Mouse (Mus musculus): Measurements from ENCODE around the gene Hat1. TPM values are rescaled to one million over a fixed set of nuclear protein-coding genes. Genes with fewer than 3 reads are reported as not detected.
"Not testable (repeated sequence)": the region's sequence is repeated elsewhere in the genome, so short reads cannot be mapped to it uniquely, and the experiment has no call there.

The Hat1 gene
- polyA plus RNA-seq (2012; rRNA removed) = 6.1 and 6.3 TPM in 2 replicates

DNA sequence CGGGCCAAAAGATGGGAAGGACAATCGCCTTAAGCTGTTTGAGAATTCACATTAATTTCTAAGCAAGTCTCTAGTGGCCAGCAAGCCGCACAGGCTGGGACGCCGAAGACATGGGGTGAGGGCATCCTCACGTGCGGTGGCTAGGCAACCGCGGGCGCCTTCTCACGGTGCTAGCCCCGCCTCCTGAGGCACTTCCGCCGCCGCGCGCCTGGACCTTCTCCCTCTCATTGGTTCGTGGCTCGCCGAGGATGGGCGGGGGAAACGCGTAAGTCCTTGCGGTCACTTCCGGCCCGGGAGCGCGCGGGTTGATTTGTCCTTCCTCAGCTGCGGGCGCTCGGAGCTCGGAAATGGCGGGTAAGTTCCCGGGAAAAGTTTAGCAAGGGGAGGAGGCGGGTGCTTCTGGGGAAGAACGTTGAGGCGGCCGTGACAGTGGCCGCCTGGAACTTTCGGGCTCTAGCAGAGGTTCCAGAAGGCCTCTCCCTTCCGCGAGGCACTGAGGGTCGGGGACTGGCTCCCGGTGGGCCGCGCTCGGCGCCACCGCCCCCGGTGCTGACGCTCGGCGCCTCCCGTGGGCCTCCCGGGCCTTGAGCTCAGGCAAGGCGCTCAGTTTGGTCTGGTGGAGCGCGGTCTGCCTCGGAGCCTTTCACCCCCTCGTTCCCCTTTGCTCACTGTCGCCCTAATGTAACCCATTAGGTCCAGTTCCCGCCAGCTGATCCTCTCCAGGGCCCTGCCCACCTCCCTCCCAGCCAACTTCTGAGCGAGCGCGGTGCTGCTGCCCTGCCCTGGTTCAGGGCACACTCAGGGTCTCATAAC, at the start of gene Hat1:
Gene Hat1, plus strand, starts transcription at position 8 of the 813 bp plus-strand sequence.
- peak; percentile 89 for DNase-seq (ENCODE audit: low read depth, low spot score)
- 1% methylated on average over 66 of the region's 66 CpGs for WGBS

- 73% methylated on average over 5 of the region's 5 CpGs for WGBS
Observed at GRCm38 (mm10) chr2:71340126-71340525, 48.6 kb upstream of the Hat1 start.

GRCm38 (mm10) chr2:71343884-71344640, 44.7 kb upstream of the Hat1 start:
- 97% methylated on average over 10 of the region's 10 CpGs for WGBS

More at GRCm38 (mm10) chr2:71340126-71340525, 48.6 kb upstream of the Hat1 start:
- no peak for DNase-seq (ENCODE audit: low read depth, low spot score)

GRCm38 (mm10) chr2:71347160-71347559, 41.6 kb upstream of the Hat1 start:
- WGBS = 93% methylated on average over 10 of the region's 10 CpGs
- DNase-seq (ENCODE audit: low read depth, low spot score) = no peak

More at GRCm38 (mm10) chr2:71343884-71344640, 44.7 kb upstream of the Hat1 start:
- DNase-seq (ENCODE audit: low read depth, low spot score) = no peak

- WGBS = 92% methylated on average over 20 of the region's 20 CpGs
- no peak for DNase-seq (ENCODE audit: low read depth, low spot score)
Observed at GRCm38 (mm10) chr2:71347732-71348490, 40.8 kb upstream of the Hat1 start.

DNA sequence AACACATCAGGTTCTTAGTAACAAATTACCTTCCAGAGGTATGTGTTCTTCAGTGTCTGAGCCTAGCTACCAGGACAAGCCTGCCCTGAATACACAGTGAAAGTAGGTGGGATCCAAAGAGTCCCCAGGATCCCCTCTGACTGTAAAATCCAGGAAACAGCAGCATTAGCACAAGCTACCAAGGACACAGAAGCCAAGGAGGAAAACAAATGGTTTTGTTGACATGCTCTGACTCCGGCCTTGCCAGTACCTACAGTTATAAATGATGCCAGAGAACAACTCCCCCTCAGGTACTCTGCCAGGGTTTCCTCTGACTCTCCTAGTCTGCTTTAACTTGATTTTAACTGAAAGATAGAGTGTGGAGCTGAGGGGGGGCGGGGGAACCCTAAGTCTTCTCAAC, 39.2 kb upstream of the Hat1 start:
- DNase-seq (ENCODE audit: low read depth, low spot score) = no peak
- WGBS = 69% methylated on average over 2 of the region's 2 CpGs

DNA sequence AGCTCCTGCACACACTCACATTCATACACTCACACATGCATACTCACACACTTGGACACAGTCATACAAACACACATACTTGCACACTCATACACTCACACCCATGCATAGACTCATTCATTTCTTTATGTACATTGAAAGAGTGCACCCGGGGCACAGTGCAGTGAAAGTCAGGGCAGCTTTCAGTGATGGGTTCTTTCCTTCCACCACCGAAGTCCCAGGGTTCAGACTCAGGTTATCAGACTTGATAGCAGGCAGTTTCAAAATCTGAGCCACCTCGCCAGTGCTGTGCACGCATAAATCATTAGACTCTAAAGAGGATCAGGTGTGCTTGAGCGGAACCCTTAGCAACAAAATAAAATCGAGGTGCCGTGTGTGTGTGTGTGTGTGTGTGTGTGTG, 38.6 kb upstream of the Hat1 start:
- 82% methylated on average over 7 of the region's 7 CpGs for WGBS
- DNase-seq (ENCODE audit: low read depth, low spot score) = no peak

DNA sequence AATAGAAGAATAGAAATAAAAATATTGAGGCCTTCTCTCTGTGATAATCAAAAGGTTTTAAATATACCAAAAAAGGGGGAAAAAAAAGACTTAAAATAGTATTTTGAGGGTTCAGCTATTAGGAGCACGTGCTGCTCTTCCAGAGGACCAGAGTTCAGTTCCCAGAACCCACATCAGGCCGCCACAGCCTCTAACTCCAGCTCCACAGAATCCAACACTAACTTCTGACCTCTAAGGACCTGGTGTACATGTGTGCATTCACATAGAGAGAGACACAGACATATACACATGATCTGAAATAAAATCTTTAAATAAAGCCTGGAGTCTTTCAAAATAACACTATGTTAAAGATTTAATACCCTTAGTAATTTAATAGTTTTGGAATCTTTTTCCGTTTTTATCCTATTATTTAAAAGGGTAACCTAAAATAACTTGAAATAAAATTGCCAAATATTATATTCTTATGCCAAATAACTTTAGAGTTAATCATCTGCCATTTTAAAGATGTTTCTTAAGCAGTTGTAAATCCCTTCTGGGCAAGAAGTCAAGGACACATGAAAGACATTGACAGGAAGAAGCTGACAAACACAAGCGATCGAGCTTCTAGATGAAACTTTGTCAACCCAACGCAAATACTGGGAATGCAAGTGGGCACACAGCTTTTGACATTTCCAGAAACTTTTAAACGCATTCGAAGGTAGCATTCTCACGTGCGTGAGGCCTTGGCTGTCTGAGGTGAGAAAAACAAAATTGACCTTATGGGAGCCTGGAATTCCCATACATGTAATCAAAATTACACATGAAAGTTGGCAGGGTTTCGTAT, 37.6 kb upstream of the Hat1 start:
- WGBS = 83% methylated on average over 11 of the region's 11 CpGs
- DNase-seq (ENCODE audit: low read depth, low spot score) = no peak

DNA sequence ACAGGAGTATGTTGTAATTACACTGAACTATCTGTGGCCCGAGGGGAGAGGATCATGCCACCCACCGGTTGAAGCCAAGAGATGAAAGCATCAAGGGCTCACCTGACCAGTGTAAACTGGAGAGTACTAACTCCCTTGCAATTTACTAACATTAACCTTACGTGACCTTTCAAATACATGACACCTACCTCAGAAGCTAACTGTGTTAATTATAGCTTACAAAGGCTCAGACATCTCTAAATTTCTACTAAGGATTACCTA, 37.1 kb upstream of the Hat1 start:
- no peak for DNase-seq (ENCODE audit: low read depth, low spot score)
- 86% methylated on average over 3 of the region's 3 CpGs for WGBS

- 67% methylated on average over 10 of the region's 10 CpGs for WGBS
- no peak for DNase-seq (ENCODE audit: low read depth, low spot score)
Observed at GRCm38 (mm10) chr2:71353306-71354054, 35.3 kb upstream of the Hat1 start.

DNA sequence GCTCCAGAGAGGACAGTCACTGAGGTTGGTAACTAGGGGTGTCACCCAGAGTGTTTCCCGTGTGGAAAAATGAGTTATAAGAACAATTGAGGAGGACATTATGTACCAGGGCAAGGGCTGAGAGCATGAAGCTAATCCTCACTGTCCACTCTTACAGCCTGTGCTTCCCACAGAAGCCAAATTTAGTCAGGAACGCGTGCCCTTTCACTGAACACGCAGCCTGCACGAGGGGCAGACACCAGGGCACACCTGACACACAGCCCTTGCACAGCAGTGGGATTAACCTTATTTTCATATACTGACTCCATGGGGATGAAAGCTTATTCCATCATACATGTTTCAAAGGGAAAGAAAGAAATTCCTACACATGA, 34.7 kb upstream of the Hat1 start:
- WGBS = 67% methylated on average over 5 of the region's 5 CpGs

DNA sequence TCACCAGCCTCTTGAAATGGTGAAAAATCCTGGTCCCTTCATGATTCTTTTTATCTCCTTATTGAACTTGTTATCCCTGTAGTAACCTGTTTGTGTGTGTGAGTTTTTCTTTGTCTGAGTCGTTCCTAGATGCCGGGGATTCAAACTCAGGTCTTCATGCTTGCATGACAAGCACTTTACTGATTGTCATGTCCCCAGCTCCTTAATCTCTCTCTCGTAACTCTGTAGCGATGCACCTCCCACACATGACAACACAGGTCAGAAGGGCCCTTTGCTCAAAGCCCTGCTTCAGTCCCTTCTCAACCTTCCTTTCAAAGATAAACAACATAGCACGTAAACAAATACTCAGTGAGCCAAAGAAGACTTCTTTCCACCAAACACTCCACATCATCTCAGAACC, 30.4 kb upstream of the Hat1 start:
- DNase-seq (ENCODE audit: low read depth, low spot score) = no peak

More for the DNA sequence above, 34.7 kb upstream of the Hat1 start:
- no peak for DNase-seq (ENCODE audit: low read depth, low spot score)

DNA sequence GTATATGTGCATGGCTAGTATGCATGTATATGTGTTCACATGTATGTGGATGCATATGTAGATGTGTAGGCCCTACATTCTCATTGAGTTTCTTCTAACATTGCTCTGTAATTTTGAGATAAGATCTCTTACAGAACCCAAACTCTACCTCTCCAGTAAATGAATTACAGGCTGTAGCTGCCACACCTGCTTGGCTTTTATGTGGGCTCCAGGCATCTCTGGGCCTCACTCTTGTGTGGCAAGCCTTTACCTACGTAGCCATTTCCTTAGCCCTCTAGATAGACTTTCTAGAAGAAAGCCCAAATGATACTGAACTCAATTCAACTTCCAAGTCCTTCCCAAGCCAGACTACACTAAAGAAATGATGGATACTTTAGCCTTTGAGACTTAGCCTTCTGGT, 28.6 kb upstream of the Hat1 start:
- DNase-seq (ENCODE audit: low read depth, low spot score) = no peak

More for the DNA sequence above, 30.4 kb upstream of the Hat1 start:
- 91% methylated on average over 5 of the region's 5 CpGs for WGBS

DNA sequence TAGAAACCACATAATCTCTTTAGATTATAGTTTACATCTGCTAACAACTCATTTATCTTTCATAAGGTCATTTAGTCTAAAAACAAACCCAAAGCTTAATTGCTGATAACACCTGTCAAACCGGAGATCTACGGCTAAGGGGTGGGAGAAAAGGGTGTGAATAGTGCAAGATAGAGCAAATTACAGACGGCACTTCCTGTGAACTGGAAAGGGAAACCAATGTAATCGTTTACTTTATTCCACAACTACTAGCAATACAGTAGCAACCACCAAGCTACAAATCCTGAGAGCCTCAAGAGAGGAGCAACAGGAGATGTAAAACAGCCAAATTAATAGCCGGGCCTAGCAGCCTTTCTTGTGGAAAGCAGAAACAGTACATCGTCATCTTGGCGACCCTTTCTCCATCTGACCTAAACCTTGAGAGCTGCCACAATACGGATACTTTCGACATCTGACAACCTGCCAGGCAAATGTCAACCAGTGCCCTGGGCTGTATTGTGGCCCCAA, 22.1 kb upstream of the Hat1 start:
- DNase-seq (ENCODE audit: low read depth, low spot score) = peak; percentile 64
- under 1% methylated on average over 9 of the region's 9 CpGs for WGBS

More for the DNA sequence above, 28.6 kb upstream of the Hat1 start:
- 74% methylated on average over 1 of the region's 1 CpGs for WGBS

- WGBS = 1% methylated on average over 57 of the region's 57 CpGs
- no peak for DNase-seq (ENCODE audit: low read depth, low spot score)
Observed at GRCm38 (mm10) chr2:71367125-71367880, 21.5 kb upstream of the Hat1 start, which contains the start of gene Slc25a12. Slc25a12 (minus strand) TSS chr2:71367749.

GRCm38 (mm10) chr2:71368086-71368485, 20.7 kb upstream of the Hat1 start:
- DNase-seq (ENCODE audit: low read depth, low spot score) = no peak
- whole genome bisulfite sequencing = 41% methylated on average over 8 of the region's 8 CpGs

DNA sequence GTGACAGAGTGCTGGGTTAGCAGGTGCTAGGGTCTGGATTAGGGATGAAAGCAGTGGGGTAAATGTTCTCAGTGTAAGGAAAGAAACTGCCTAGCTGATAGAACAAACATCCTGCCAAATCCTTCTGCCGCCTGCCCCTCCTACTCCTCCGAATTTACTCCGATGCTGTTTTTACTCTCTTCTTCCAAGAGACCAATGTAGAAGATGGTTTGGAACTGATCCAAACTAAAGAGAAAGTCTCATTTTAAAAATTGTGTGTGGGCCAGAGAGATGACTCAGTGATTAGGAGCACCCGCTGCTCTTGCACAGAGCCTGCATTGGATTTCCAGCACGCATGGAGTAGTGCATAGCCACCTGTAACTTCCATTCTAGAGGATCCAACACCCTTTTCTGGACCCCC, 17.0 kb upstream of the Hat1 start:
- DNase-seq (ENCODE audit: low read depth, low spot score) = no peak

GRCm38 (mm10) chr2:71372261-71372660, 16.5 kb upstream of the Hat1 start:
- DNase-seq (ENCODE audit: low read depth, low spot score) = not testable (repeated sequence)
- WGBS = 89% methylated on average over 4 of the region's 4 CpGs

More for the DNA sequence above, 17.0 kb upstream of the Hat1 start:
- 67% methylated on average over 5 of the region's 5 CpGs for WGBS

Measured in large intestine, adult 2 months (tissue).